Mouse (Mus musculus) adrenal gland, postnatal 25 days (tissue): ENCODE measurements around the gene Olfr91. TPM values are rescaled to one million over a fixed set of nuclear protein-coding genes. Genes with fewer than 3 reads are reported as not detected.

Source experiments
- DNase-seq: peaks from one replicate; pipeline ENCODE4 v3.0.0; 2021; ENCODE audit warnings: mixed read lengths
- total RNA-seq: library from RNA; stranded (reverse); gene quantifications from 2 replicates; pipeline ENCODE4 v1.2.3, GENCODE M21; 2021

Gene Olfr91
- total RNA-seq, 1 experiment from 2014 or later = not detected

DNA sequence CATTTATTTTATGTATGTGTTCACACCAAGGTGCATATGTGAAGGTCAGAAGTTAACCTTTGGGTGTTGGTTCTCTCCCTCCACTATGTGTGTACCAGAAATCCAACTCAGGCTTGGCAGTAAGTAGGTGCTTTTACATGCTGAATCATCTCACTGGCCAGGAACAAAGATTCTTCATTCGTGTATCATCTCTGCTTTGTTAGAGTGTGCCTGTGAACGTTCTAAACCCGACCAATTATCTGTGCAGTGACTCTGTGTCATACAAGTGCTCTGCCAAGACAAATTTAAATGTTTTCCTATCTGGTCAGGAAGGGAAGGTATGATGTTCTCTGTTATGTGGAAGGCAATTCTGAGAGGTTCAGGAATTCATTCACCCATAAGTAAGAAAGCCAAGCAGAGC, 36.6 kb downstream of the Olfr91 start:
- DNase-seq = no peak

GRCm38 (mm10) chr17:37056957-37057356, 41.1 kb downstream of the Olfr91 start:
- DNase-seq = no peak

- no peak for DNase-seq
These were observed 46.3 kb downstream of the Olfr91 start for GRCm38 (mm10) chr17:37051745-37052144.

GRCm38 (mm10) chr17:37050876-37051275, 47.2 kb downstream of the Olfr91 start:
- no peak for DNase-seq

- peak; percentile 87 for DNase-seq
These were observed 47.7 kb downstream of the Olfr91 start for GRCm38 (mm10) chr17:37050399-37050798.

DNA sequence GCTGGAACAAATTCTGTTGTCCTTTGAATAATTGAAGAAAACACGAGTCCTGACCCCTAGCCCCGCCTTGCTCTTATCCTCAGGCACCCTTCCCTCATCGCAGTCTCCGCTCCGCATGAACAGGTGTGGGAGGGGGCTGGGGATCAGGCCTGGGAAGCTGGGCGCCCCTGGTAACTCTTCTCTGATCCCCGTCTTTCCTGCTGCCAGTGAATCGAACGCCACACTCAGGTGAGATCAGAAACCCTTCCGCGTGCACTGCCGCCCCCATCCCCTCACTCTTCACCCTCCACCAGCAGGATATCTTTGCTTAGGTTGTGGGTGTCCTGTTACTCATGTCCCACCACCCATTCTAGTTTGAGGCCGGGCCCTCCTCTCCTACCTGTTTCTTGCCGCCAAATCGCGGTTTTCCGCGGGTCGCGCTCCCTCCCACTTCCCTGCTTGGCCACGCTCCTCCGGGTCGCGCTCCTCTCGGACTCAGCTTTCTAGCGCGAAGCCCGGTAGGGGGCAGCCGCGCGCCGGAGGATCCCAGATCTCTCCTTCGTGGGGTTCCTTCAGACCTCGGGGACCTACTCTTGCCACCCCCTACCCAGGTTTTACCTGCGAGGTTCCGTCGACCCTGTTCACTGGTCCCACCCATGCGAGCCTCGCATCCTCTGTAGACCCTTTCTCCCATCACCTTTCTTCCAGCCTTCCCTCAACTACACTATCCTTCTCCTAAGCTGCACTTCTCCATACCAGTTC, 48.3 kb downstream of the Olfr91 start:
- peak; percentile 79 for DNase-seq

DNA sequence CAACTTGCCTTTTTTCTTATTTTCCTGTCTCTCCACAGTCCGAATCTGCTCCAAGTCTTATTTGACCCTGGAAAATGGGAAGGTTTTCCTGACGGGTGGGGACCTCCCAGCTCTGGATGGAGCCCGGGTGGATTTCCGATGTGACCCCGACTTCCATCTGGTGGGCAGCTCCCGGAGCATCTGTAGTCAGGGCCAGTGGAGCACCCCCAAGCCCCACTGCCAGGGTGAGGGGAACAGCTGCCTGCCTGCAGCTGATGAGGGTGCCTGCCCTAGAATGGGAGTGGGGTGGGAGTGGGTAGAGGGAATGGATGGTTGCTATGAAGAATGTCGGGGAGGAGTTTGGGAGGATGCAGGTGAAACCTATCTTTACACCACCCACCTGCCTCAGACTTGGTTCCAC, 49.7 kb downstream of the Olfr91 start:
- no peak for DNase-seq

DNA sequence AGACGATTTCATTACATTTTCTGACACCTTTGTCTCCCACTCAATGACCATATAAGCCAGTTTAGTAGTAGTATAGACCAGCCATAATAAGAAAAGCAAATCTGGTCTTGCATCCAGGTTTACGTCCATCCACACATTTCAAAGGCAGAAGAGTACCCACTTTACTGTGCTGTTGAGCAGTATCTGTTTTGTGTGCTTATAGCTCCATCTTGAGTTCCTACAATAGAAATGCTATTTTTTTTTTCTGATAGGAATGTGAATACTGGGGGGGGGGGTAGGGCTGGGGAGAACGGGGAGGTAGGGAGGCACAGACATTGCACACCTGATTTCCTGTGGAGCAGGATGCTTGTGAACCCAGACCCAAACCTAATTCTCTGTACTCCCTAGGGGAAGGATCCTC, 50.1 kb downstream of the Olfr91 start:
- no peak for DNase-seq

GRCm38 (mm10) chr17:37047332-37047976, 50.6 kb downstream of the Olfr91 start:
- no peak for DNase-seq

DNA sequence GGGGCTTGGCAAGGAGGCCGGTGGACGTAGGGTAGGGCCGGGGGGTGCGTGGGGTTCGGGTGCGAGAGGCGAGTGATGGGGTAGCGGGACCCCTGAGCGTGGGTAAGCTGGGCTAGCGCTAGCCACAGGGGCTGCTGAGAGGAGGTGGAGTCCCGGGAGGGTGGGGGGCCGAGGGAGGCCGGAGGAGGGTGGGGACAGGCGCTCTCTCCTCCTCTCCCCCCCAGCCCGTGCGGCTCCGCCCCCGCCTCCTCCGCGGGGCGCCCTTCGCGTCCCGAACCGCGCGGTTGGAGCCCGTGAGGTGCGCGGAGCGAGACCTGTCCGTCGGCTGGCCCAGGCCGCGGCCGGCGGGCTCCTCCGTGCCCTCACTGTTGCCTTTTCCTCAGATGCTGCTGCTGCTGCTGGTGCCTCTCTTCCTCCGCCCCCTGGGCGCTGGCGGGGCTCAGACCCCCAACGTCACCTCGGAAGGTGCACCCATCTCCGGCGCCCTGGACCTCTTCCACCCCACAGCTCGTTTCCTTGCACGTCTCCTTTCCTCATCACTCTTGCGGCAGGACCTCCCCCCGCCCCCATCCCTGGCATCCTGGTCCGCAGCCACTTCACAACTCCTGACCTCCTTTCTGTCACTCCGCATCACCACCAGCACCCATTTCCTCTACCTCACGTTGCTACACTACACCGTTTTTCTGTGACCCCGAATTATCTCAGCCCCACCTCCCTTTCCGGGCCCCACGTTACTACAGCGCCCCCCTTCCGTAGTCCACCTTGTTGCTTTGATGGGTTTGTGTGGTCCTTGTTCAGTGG, 51.6 kb downstream of the Olfr91 start:
- DNase-seq = peak; percentile 74

DNA sequence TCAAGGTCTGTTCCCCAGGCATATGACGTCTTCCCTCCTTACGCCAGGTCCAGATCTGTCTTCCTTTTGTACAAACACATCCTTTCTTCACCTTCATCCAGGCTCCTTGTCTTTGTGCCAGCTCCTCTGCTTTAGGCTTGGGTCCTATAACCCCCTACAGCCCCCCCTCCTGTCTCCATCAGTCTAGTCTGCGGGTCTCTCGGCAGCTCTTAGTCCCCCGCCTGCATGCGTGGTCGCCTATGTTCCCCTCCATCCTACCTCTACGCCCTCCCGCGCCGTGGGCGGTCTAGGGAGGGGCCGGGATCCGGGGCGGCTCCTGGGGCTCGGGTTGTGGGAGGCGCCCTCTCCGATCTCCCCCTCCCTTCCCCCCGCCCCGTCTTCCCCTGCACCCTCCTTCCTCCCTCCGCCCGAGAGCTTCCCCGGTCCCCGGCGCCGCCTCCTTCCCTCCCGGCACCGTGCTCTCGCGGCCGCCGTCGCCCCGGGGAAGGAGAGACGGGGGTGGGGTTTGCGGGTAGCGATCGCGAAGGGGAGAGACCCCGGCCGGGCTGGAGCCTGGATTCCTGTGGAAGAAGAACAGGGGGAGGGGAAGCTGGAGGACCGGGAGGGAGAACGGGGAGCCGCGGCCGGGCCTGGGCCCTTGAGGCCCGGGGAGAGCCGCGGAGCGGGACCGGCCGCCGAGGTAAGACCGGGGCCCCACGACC, 52.3 kb downstream of the Olfr91 start, which contains the start of gene Gabbr1:
Gabbr1 (plus strand) TSS at position 356 of the 701 bp plus-strand sequence.
- DNase-seq = peak; percentile 86

GRCm38 (mm10) chr17:37044651-37045244, 53.3 kb downstream of the Olfr91 start:
- no peak for DNase-seq

Other genes starting within 250 kb of the Olfr91 start
- gene Trim15, start 231.1 kb downstream of the Olfr91 start, total RNA-seq = not detected in 2 replicates
- 0.27 and 0.67 TPM in 2 replicates for gene Trim10, start 228.7 kb downstream of the Olfr91 start, total RNA-seq
- 0.61 TPM in 1 of 2 replicates, not detected in the other for gene Trim40, start 208.2 kb downstream of the Olfr91 start, total RNA-seq
- gene Trim31, start 200.2 kb downstream of the Olfr91 start, total RNA-seq = not detected in 2 replicates
- 0.85 TPM in 1 of 2 replicates, not detected in the other for gene Rnf39, start 155.4 kb downstream of the Olfr91 start, total RNA-seq
- gene Ppp1r11, start 146.5 kb downstream of the Olfr91 start, total RNA-seq = 78.7 and 85.4 TPM in 2 replicates
- gene Znrd1, start 139.7 kb downstream of the Olfr91 start, total RNA-seq = 33.8 and 41.3 TPM in 2 replicates
- gene Znrd1as, start 139.7 kb downstream of the Olfr91 start, total RNA-seq = 16.5 and 21.2 TPM in 2 replicates
- gene 2410137M14Rik, start 117.0 kb downstream of the Olfr91 start, total RNA-seq = not detected in 2 replicates
- gene H2-M5, start 108.7 kb downstream of the Olfr91 start, total RNA-seq = not detected in 2 replicates
- 2.5 and 3.8 TPM in 2 replicates for gene Zfp57, start 97.1 kb downstream of the Olfr91 start, total RNA-seq
- gene Mog, start 74.9 kb downstream of the Olfr91 start, total RNA-seq = not detected in 2 replicates
- gene Gabbr1, start 52.3 kb downstream of the Olfr91 start, total RNA-seq = 39.6 and 46.0 TPM in 2 replicates
- not detected in 2 replicates for gene Olfr90, start 9.8 kb downstream of the Olfr91 start, total RNA-seq
- gene Olfr92, start 21.8 kb upstream of the Olfr91 start, total RNA-seq = not detected in 2 replicates
- gene Olfr93, start 63.2 kb upstream of the Olfr91 start, total RNA-seq = not detected in 2 replicates
- not detected in 2 replicates for gene Ubd, start 95.6 kb upstream of the Olfr91 start, total RNA-seq
- gene Olfr94, start 102.7 kb upstream of the Olfr91 start, total RNA-seq = not detected in 2 replicates
- not detected in 2 replicates for gene Olfr95, start 114.8 kb upstream of the Olfr91 start, total RNA-seq
- not detected in 2 replicates for gene Olfr96, start 121.9 kb upstream of the Olfr91 start, total RNA-seq
- not detected in 2 replicates for gene Olfr97, start 139.1 kb upstream of the Olfr91 start, total RNA-seq
- gene Olfr98, start 165.5 kb upstream of the Olfr91 start, total RNA-seq = not detected in 2 replicates
- gene H2-M3, start 171.9 kb upstream of the Olfr91 start, total RNA-seq = 2.6 and 5.4 TPM in 2 replicates
- not detected in 2 replicates for gene Olfr99, start 185.2 kb upstream of the Olfr91 start, total RNA-seq
- not detected in 2 replicates for gene Olfr101, start 206.0 kb upstream of the Olfr91 start, total RNA-seq
- not detected in 2 replicates for gene Olfr102, start 218.8 kb upstream of the Olfr91 start, total RNA-seq
- not detected in 2 replicates for gene Olfr103, start 241.4 kb upstream of the Olfr91 start, total RNA-seq